Mouse (Mus musculus): ENCODE data around the gene Rbp1. TPM values are rescaled to one million over a fixed set of nuclear protein-coding genes. Genes with fewer than 3 reads are reported as not detected.

The Rbp1 gene
- polyA plus RNA-seq, 1 experiment, result 22.2 TPM

- Histone ChIP-seq H3K4me3 (ENCODE audit: insufficient read depth, low read length) (no peak overlapping the region), H3K27ac (ENCODE audit: insufficient read depth, low read length) (no peak overlapping the region), H3K4me1 (ENCODE audit: control insufficient read depth, insufficient read depth, low read length) (no peaks in the 10 kb centered on the region)
- TF ChIP-seq POLR2A (IDR thresholded peaks at IDR 0.05; ENCODE audit: extremely low read depth, insufficient read depth, low read length), result no peak
- TF ChIP-seq CTCF (IDR thresholded peaks at IDR 0.05; ENCODE audit: extremely low read depth, insufficient read depth, low read length), result no peak
Observed at GRCm38 (mm10) chr9:98421903-98422302, 858 bp upstream of the Rbp1 start.

- Histone ChIP-seq H3K4me1 (ENCODE audit: control insufficient read depth, insufficient read depth, low read length) (no peaks in the 10 kb centered on the region), H3K27ac (ENCODE audit: insufficient read depth, low read length) (no peak overlapping the region), H3K4me3 (ENCODE audit: insufficient read depth, low read length) (no peak overlapping the region)
- TF ChIP-seq POLR2A (IDR thresholded peaks at IDR 0.05; ENCODE audit: extremely low read depth, insufficient read depth, low read length) (no peak), CTCF (IDR thresholded peaks at IDR 0.05; ENCODE audit: extremely low read depth, insufficient read depth, low read length) (no peak)
Observed at GRCm38 (mm10) chr9:98423691-98424090, 930 bp downstream of the Rbp1 start.

GRCm38 (mm10) chr9:98424291-98424690 lies 1.5 kb downstream of the Rbp1 start:
- peak overlapping the region; percentile 21; the same call in 1 of the 2 replicates for H3K4me3 ChIP-seq (ENCODE audit: insufficient read depth, low read length)
- H3K27ac ChIP-seq (ENCODE audit: insufficient read depth, low read length), result no peak overlapping the region
- peaks cover 2% of the 10 kb centered on the region for H3K4me1 ChIP-seq (ENCODE audit: control insufficient read depth, insufficient read depth, low read length)
- TF ChIP-seq POLR2A (IDR thresholded peaks at IDR 0.05; ENCODE audit: extremely low read depth, insufficient read depth, low read length) (no peak), CTCF (IDR thresholded peaks at IDR 0.05; ENCODE audit: extremely low read depth, insufficient read depth, low read length) (no peak)

- peaks cover 5% of the 10 kb centered on the region for H3K4me1 ChIP-seq (ENCODE audit: control insufficient read depth, insufficient read depth, low read length)
- H3K4me3 ChIP-seq (ENCODE audit: insufficient read depth, low read length), result peak overlapping the region; percentile 21
- no peak overlapping the region for H3K27ac ChIP-seq (ENCODE audit: insufficient read depth, low read length)
- TF ChIP-seq POLR2A (IDR thresholded peaks at IDR 0.05; ENCODE audit: extremely low read depth, insufficient read depth, low read length) (no peak), CTCF (IDR thresholded peaks at IDR 0.05; ENCODE audit: extremely low read depth, insufficient read depth, low read length) (no peak)
Observed at GRCm38 (mm10) chr9:98424725-98425210, 2.0 kb downstream of the Rbp1 start.

- no peak for TF ChIP-seq POLR2A (IDR thresholded peaks at IDR 0.05; ENCODE audit: extremely low read depth, insufficient read depth, low read length)
- TF ChIP-seq CTCF (IDR thresholded peaks at IDR 0.05; ENCODE audit: extremely low read depth, insufficient read depth, low read length), result no peak
- peaks cover 5% of the 10 kb centered on the region for H3K4me1 ChIP-seq (ENCODE audit: control insufficient read depth, insufficient read depth, low read length)
- no peak overlapping the region for H3K27ac ChIP-seq (ENCODE audit: insufficient read depth, low read length)
- no peak overlapping the region for H3K4me3 ChIP-seq (ENCODE audit: insufficient read depth, low read length)
Observed at GRCm38 (mm10) chr9:98425351-98425880, 2.7 kb downstream of the Rbp1 start.

GRCm38 (mm10) chr9:98427906-98428517 lies 5.3 kb downstream of the Rbp1 start:
- Histone ChIP-seq H3K4me3 (ENCODE audit: insufficient read depth, low read length) (no peak overlapping the region), H3K27ac (ENCODE audit: insufficient read depth, low read length) (no peak overlapping the region), H3K4me1 (ENCODE audit: control insufficient read depth, insufficient read depth, low read length) (peaks cover 5% of the 10 kb centered on the region)
- TF ChIP-seq CTCF (IDR thresholded peaks at IDR 0.05; ENCODE audit: extremely low read depth, insufficient read depth, low read length) (no peak), POLR2A (IDR thresholded peaks at IDR 0.05; ENCODE audit: extremely low read depth, insufficient read depth, low read length) (no peak)

GRCm38 (mm10) chr9:98428783-98429182 lies 6.0 kb downstream of the Rbp1 start:
- Histone ChIP-seq H3K4me3 (ENCODE audit: insufficient read depth, low read length) (no peak overlapping the region), H3K4me1 (ENCODE audit: control insufficient read depth, insufficient read depth, low read length) (peaks cover 5% of the 10 kb centered on the region), H3K27ac (ENCODE audit: insufficient read depth, low read length) (no peak overlapping the region)
- TF ChIP-seq POLR2A (IDR thresholded peaks at IDR 0.05; ENCODE audit: extremely low read depth, insufficient read depth, low read length) (no peak), CTCF (IDR thresholded peaks at IDR 0.05; ENCODE audit: extremely low read depth, insufficient read depth, low read length) (no peak)

- Histone ChIP-seq H3K4me1 (ENCODE audit: control insufficient read depth, insufficient read depth, low read length) (peaks cover 5% of the 10 kb centered on the region), H3K27ac (ENCODE audit: insufficient read depth, low read length) (peak overlapping the region; percentile 79; the same call in 1 of the 2 replicates), H3K4me3 (ENCODE audit: insufficient read depth, low read length) (no peak overlapping the region)
- TF ChIP-seq POLR2A (IDR thresholded peaks at IDR 0.05; ENCODE audit: extremely low read depth, insufficient read depth, low read length), result no peak
- TF ChIP-seq CTCF (IDR thresholded peaks at IDR 0.05; ENCODE audit: extremely low read depth, insufficient read depth, low read length), result no peak
Observed at GRCm38 (mm10) chr9:98429806-98430205, 7.0 kb downstream of the Rbp1 start.

- H3K4me1 ChIP-seq (ENCODE audit: control insufficient read depth, insufficient read depth, low read length), result peaks cover 5% of the 10 kb centered on the region
- H3K4me3 ChIP-seq (ENCODE audit: insufficient read depth, low read length), result no peak overlapping the region
- H3K27ac ChIP-seq (ENCODE audit: insufficient read depth, low read length), result no peak overlapping the region
- TF ChIP-seq POLR2A (IDR thresholded peaks at IDR 0.05; ENCODE audit: extremely low read depth, insufficient read depth, low read length) (no peak), CTCF (IDR thresholded peaks at IDR 0.05; ENCODE audit: extremely low read depth, insufficient read depth, low read length) (no peak)
Observed at GRCm38 (mm10) chr9:98430528-98430927, 7.8 kb downstream of the Rbp1 start.

- Histone ChIP-seq H3K27ac (ENCODE audit: insufficient read depth, low read length) (no peak overlapping the region), H3K4me1 (ENCODE audit: control insufficient read depth, insufficient read depth, low read length) (peaks cover 5% of the 10 kb centered on the region), H3K4me3 (ENCODE audit: insufficient read depth, low read length) (no peak overlapping the region)
- TF ChIP-seq CTCF (IDR thresholded peaks at IDR 0.05; ENCODE audit: extremely low read depth, insufficient read depth, low read length) (no peak), POLR2A (IDR thresholded peaks at IDR 0.05; ENCODE audit: extremely low read depth, insufficient read depth, low read length) (no peak)
Observed at GRCm38 (mm10) chr9:98433021-98433420, 10.3 kb downstream of the Rbp1 start.

Data from cortical plate, adult 2 months (tissue).